Mouse (Mus musculus) embryonic facial prominence, embryonic 12.5 days (tissue): Measurements from ENCODE around the gene Nos1. TPM values are rescaled to one million over a fixed set of nuclear protein-coding genes. Genes with fewer than 3 reads are reported as not detected.
A peak's percentile ranks its signal among the peaks of the same experiment; 100 is the strongest.

Source experiments
- ATAC-seq: fragments of 200-750 bp; cut with Nextera tagmentation; 2 replicates; pipeline ENCODE4 v1.8.0; 2017; ENCODE audit not compliant: insufficient number of reproducible peaks, insufficient read depth, low FRiP score, low TSS enrichment
- H3K27ac ChIP-seq: fragments of 300-500 bp; sonication (generic); 2 replicates; pipeline ENCODE4 v1.5.1; 2016; ENCODE audit warnings: mild to moderate bottlenecking
- H3K27me3 ChIP-seq: fragments of 300-500 bp; sonication (generic); 2 replicates; pipeline ENCODE4 v1.6.1; 2016; ENCODE audit warnings: mild to moderate bottlenecking, moderate library complexity
- H3K36me3 ChIP-seq: fragments of 300-500 bp; sonication (generic); 2 replicates; pipeline ENCODE4 v1.6.1; 2016; ENCODE audit warnings: mild to moderate bottlenecking
- H3K4me1 ChIP-seq: fragments of 300-500 bp; sonication (generic); 2 replicates; pipeline ENCODE4 v1.6.1; 2016
- H3K4me2 ChIP-seq: fragments of 300-500 bp; sonication (generic); replicated peaks from 2 replicates; pipeline ENCODE4 v1.6.1; 2016; ENCODE audit warnings: mild to moderate bottlenecking, moderate library complexity
- H3K4me3 ChIP-seq: fragments of 300-500 bp; sonication (generic); 2 replicates; pipeline ENCODE4 v1.5.1; 2016; ENCODE audit warnings: mild to moderate bottlenecking
- H3K9ac ChIP-seq: fragments of 300-500 bp; sonication (generic); 2 replicates; pipeline ENCODE4 v1.6.1; 2016; ENCODE audit warnings: mild to moderate bottlenecking, moderate library complexity
- H3K9me3 ChIP-seq: fragments of 300-500 bp; sonication (generic); 2 replicates; pipeline ENCODE4 v1.6.1; 2016; ENCODE audit warnings: mild to moderate bottlenecking, moderate library complexity
- WGBS: fragments of 180-500 bp; shearing (Covaris S2); methylation state at CpG from one replicate; pipeline ENCODE4 v1.1.7; 2016; 5-methylcytosine and 5-hydroxymethylcytosine counted together
- polyA plus RNA-seq: library from polyadenylated mRNA; unstranded; fragments of >200 nt; fragmentation: Nextera tagmentation; extraction: Ambion mirVana; gene quantifications from 2 replicates; pipeline ENCODE4 v1.2.1, GENCODE M21; 2016

Nos1 gene
- polyA plus RNA-seq, 1 experiment from 2014 or later = 0.32 TPM

- Histone ChIP-seq H3K4me2 (no peak overlapping the region), H3K36me3 (no peaks in the 10 kb centered on the region), H3K4me3 (no peak overlapping the region), H3K9me3 (no peaks in the 10 kb centered on the region), H3K9ac (no peak overlapping the region), H3K27ac (no peak overlapping the region), H3K4me1 (no peaks in the 10 kb centered on the region), H3K27me3 (0 out of 2 replicates have a peak, but pooled peaks cover 4% of the 10 kb centered on the region)
- 84% methylated on average over 3 of the region's 3 CpGs for WGBS
- no peak for ATAC-seq
Measured at GRCm38 (mm10) chr5:117937186-117937585, 156.4 kb downstream of the Nos1 start.

DNA sequence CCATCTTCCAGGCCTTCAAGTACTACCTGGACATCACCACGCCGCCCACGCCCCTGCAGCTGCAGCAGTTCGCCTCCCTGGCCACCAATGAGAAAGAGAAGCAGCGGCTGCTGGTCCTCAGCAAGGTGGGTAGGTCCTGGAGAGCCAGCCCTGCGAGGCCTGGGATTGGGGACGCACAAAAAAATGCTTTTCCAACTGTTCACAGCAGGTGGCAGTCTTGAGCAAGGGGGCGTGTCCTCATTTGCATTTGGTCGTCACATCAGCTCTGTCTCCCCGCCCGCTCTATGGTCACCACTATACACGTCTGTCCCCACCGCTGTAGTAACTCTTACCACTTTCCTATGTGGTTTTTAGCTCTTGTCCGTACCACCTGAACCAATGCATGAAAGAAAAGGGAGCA, 157.3 kb downstream of the Nos1 start:
- H3K36me3 ChIP-seq = no peaks in the 10 kb centered on the region
- no peak overlapping the region for H3K27ac ChIP-seq
- no peak for ATAC-seq
- peak overlapping the region; percentile 40; the same call in 1 of the 2 replicates for H3K4me2 ChIP-seq
- no peaks in the 10 kb centered on the region for H3K9me3 ChIP-seq
- no peak overlapping the region for H3K9ac ChIP-seq
- H3K27me3 ChIP-seq = 0 out of 2 replicates have a peak, but pooled peaks cover 4% of the 10 kb centered on the region
- peak overlapping the region; percentile 16; the same call in 1 of the 2 replicates for H3K4me3 ChIP-seq
- 14% methylated on average over 14 of the region's 14 CpGs for WGBS
- no peaks in the 10 kb centered on the region for H3K4me1 ChIP-seq

DNA sequence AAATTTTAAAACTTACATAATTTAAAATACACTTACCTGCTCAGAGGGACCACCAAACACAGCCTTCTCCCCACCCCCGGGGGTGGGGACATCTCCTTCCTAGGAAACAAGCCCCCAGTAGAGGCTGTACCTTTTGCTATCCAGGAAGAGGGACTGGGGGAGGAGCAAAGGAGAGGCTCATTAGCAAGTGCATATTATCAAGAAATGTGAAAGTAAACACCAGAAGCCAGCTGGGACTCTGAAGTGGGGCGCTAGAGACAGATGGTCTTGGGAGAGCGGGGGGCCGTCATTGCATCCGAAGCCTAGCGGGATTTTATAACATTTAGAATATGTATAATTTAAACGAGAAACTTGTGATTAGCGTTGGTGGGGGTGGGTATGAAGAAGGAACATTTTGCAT, 158.6 kb downstream of the Nos1 start:
- Histone ChIP-seq H3K9ac (no peak overlapping the region), H3K4me3 (no peak overlapping the region), H3K27ac (no peak overlapping the region), H3K4me2 (no peak overlapping the region), H3K36me3 (no peaks in the 10 kb centered on the region), H3K4me1 (no peaks in the 10 kb centered on the region), H3K9me3 (no peaks in the 10 kb centered on the region), H3K27me3 (0 out of 2 replicates have a peak, but pooled peaks cover 4% of the 10 kb centered on the region)
- no peak for ATAC-seq
- 83% methylated on average over 8 of the region's 8 CpGs for WGBS

DNA sequence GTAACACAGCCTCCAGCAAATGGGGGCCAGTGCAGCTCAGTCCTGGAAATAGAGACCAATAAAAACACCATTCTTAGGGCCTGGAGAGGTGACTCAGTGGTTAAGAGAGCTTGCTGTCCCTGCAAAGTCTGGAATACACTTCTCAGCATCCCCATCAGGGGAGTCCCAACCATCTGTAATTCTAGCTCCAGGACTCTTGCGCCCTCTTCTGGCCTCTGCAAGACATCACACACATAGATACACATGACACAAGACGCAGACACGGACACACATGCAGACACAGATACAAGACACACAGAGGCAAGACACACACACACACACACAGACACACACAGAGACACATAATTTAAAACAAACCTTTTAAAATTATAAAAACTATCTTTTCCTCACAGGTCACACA, 160.7 kb downstream of the Nos1 start:
- Histone ChIP-seq H3K27ac (no peak overlapping the region), H3K4me3 (no peak overlapping the region), H3K9me3 (no peaks in the 10 kb centered on the region), H3K4me1 (no peaks in the 10 kb centered on the region), H3K27me3 (0 out of 2 replicates have a peak, but pooled peaks cover 2% of the 10 kb centered on the region), H3K4me2 (no peak overlapping the region), H3K36me3 (no peaks in the 10 kb centered on the region), H3K9ac (no peak overlapping the region)
- ATAC-seq = no peak
- WGBS = 75% methylated on average over 3 of the region's 3 CpGs

- no peak overlapping the region for H3K27ac ChIP-seq
- no peak overlapping the region for H3K9ac ChIP-seq
- H3K27me3 ChIP-seq = no peaks in the 10 kb centered on the region
- H3K4me1 ChIP-seq = no peaks in the 10 kb centered on the region
- H3K9me3 ChIP-seq = no peaks in the 10 kb centered on the region
- H3K4me3 ChIP-seq = no peak overlapping the region
- ATAC-seq = no peak
- H3K36me3 ChIP-seq = no peaks in the 10 kb centered on the region
- no peak overlapping the region for H3K4me2 ChIP-seq
- WGBS = 31% methylated on average over 4 of the region's 4 CpGs
Measured at GRCm38 (mm10) chr5:117946605-117947004, 165.8 kb downstream of the Nos1 start.

GRCm38 (mm10) chr5:117949393-117949792, 168.6 kb downstream of the Nos1 start:
- no peak for ATAC-seq
- Histone ChIP-seq H3K9ac (no peak overlapping the region), H3K4me2 (no peak overlapping the region), H3K4me1 (no peaks in the 10 kb centered on the region), H3K27ac (no peak overlapping the region), H3K27me3 (no peaks in the 10 kb centered on the region), H3K9me3 (no peaks in the 10 kb centered on the region), H3K4me3 (no peak overlapping the region), H3K36me3 (no peaks in the 10 kb centered on the region)
- 86% methylated on average over 10 of the region's 10 CpGs for WGBS

DNA sequence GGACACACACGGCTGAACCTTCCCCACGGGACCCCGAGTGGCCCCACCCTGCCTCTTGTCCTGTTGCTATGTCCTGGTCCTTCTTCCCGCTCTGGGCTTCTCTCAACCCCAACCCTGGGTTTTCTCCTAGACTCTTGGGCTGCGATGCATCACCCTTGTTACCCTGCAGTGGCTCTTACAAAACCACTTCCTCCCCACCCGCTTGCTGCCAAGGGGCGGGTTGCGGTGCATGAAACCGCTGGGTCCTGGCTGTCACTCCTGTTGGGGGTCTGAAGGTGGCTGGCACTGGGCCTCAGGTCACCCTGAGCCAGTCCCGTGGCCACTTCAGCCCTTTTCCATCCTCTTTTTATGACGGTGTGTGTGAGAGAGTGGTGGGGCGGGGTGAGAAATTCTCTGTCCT, 173.1 kb downstream of the Nos1 start:
- Histone ChIP-seq H3K27me3 (no peaks in the 10 kb centered on the region), H3K4me1 (no peaks in the 10 kb centered on the region), H3K9ac (no peak overlapping the region), H3K27ac (no peak overlapping the region), H3K9me3 (no peaks in the 10 kb centered on the region), H3K4me3 (no peak overlapping the region), H3K36me3 (no peaks in the 10 kb centered on the region), H3K4me2 (no peak overlapping the region)
- ATAC-seq = no peak
- WGBS = 85% methylated on average over 12 of the region's 12 CpGs

DNA sequence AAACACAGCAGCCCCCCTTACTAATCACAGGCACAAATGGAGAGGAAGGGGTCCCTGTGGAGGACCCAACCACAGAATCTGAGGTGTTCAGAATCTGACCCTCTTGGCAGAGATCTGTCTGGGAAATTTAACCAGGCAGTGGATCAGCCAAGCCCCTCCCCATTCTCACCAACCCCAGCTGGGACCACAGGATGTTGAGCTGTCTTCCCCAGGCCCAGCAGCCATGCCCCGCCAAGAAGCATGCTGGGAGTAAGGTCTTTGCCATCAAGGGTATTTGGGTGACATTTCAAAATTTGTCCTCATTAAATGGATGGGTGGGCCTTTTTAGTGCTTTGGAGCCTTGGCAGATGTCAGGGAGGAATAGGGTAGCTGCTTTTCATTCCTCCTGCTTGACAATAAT, 173.6 kb downstream of the Nos1 start:
- H3K4me3 ChIP-seq = no peak overlapping the region
- H3K27ac ChIP-seq = no peak overlapping the region
- H3K36me3 ChIP-seq = no peaks in the 10 kb centered on the region
- no peak for ATAC-seq
- H3K4me1 ChIP-seq = no peaks in the 10 kb centered on the region
- no peaks in the 10 kb centered on the region for H3K9me3 ChIP-seq
- WGBS = 76% methylated on average over 1 of the region's 1 CpGs
- no peak overlapping the region for H3K9ac ChIP-seq
- H3K27me3 ChIP-seq = no peaks in the 10 kb centered on the region
- H3K4me2 ChIP-seq = no peak overlapping the region

DNA sequence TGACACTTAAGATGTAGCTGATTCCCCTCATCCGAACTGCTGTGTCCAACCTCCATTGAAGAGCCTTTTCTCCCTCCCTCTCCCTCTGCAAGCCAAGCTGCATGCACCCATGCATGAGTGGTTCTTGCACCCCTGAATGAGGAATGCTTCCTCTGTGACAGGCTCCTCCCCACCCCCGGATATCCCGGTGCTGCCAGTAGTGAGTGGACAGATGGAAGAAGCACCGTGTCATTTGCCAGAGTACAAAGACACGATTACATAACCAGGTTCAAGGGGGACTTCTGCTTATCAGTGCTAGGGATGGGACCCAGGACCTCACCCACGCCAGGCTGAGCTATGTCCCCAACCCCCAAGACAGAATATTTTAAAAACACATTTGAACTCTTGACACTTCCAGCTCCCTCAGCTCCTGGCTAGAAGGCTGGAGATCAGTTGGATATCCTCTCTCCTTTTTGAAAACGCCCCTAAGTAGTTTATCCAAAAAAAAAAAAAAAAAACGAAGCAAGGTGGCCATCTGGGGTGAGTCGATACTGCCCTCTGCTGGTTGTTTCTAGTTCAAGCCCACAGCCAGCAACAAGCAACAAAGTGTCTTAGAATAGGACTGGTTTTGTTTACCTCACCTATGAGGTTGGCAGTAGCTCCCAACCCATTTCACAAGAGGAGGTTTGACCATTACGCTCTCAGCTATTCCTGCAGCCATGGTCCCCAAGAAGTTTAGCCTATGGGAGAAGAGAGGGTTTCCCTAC, 175.0 kb downstream of the Nos1 start:
- no peak overlapping the region for H3K27ac ChIP-seq
- no peaks in the 10 kb centered on the region for H3K4me1 ChIP-seq
- H3K9me3 ChIP-seq = no peaks in the 10 kb centered on the region
- H3K4me3 ChIP-seq = no peak overlapping the region
- H3K9ac ChIP-seq = no peak overlapping the region
- no peaks in the 10 kb centered on the region for H3K36me3 ChIP-seq
- 46% methylated on average over 10 of the region's 10 CpGs for WGBS
- ATAC-seq = no peak
- H3K27me3 ChIP-seq = no peaks in the 10 kb centered on the region
- no peak overlapping the region for H3K4me2 ChIP-seq

- no peak for ATAC-seq
- no peaks in the 10 kb centered on the region for H3K36me3 ChIP-seq
- no peak overlapping the region for H3K27ac ChIP-seq
- H3K4me2 ChIP-seq = no peak overlapping the region
- H3K27me3 ChIP-seq = no peaks in the 10 kb centered on the region
- WGBS = 41% methylated on average over 9 of the region's 9 CpGs
- H3K4me3 ChIP-seq = no peak overlapping the region
- H3K9ac ChIP-seq = no peak overlapping the region
- H3K4me1 ChIP-seq = 0 out of 2 replicates have a peak, but pooled peaks cover 3% of the 10 kb centered on the region
- H3K9me3 ChIP-seq = no peaks in the 10 kb centered on the region
Measured at GRCm38 (mm10) chr5:117964750-117965149, 183.9 kb downstream of the Nos1 start.

- H3K9me3 ChIP-seq = no peaks in the 10 kb centered on the region
- no peaks in the 10 kb centered on the region for H3K27me3 ChIP-seq
- H3K4me2 ChIP-seq = no peak overlapping the region
- peaks cover 7% of the 10 kb centered on the region; the same call in 1 of the 2 replicates for H3K4me1 ChIP-seq
- no peak for ATAC-seq
- no peak overlapping the region for H3K9ac ChIP-seq
- WGBS = 62% methylated on average over 9 of the region's 9 CpGs
- no peaks in the 10 kb centered on the region for H3K36me3 ChIP-seq
- no peak overlapping the region for H3K27ac ChIP-seq
- H3K4me3 ChIP-seq = no peak overlapping the region
Measured at GRCm38 (mm10) chr5:117966956-117967355, 186.1 kb downstream of the Nos1 start.

DNA sequence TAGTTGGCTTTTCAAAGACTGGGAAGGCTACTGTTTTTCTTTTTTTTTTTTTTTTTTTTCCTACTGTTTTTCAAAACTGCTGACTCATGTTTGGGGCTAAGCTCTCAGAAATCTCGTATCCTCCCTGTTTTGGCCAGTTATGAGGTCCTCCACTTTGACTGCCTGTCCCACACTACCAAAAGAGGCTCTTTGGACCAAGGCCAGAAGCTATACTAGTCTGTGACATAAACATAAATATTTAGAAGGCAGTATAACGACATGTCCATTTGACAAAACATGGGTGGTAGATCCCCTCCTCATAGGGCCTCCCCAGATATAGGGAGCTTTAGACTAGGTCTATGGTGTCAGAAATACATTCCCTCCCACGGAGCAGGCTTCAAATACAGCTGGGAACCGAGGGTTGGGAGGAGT, 186.8 kb downstream of the Nos1 start:
- no peak for ATAC-seq
- Histone ChIP-seq H3K9me3 (no peaks in the 10 kb centered on the region), H3K9ac (no peak overlapping the region), H3K4me2 (no peak overlapping the region), H3K27ac (no peak overlapping the region), H3K27me3 (no peaks in the 10 kb centered on the region), H3K36me3 (no peaks in the 10 kb centered on the region), H3K4me3 (no peak overlapping the region), H3K4me1 (peaks cover 7% of the 10 kb centered on the region; the same call in 1 of the 2 replicates)
- 59% methylated on average over 4 of the region's 4 CpGs for WGBS
